Mouse (Mus musculus) thymus, adult 2 months (tissue): ENCODE data around the gene Ifna1.

Experiments
- CTCF ChIP-seq: fragments of 200-500 bp; IDR thresholded peaks from 2 replicates; pipeline ENCODE4 v1.5.1; 2012; ENCODE audit warnings: mild to moderate bottlenecking, control low read depth, low read length, moderate library complexity, borderline replicate concordance; ENCODE audit not compliant: control insufficient read depth, poor library complexity, insufficient read depth; ENCODE audit errors: extremely low read depth
- POLR2A ChIP-seq: fragments of 200-500 bp; IDR thresholded peaks from 2 replicates; pipeline ENCODE4 v1.6.1; 2012; ENCODE audit warnings: mild to moderate bottlenecking, low read length, control low read depth, moderate library complexity; ENCODE audit not compliant: control insufficient read depth, poor library complexity, insufficient read depth; ENCODE audit errors: extremely low read depth

GRCm38 (mm10) chr4:88875435-88876095, 25.7 kb downstream of the Ifna1 start:
- no peak for TF ChIP-seq CTCF
- no peak for TF ChIP-seq POLR2A
